Mouse (Mus musculus) left cerebral cortex, adult 9 months (tissue): ENCODE measurements around the gene Tcte1.

Experiments used
- DNase-seq, 2 experiments: peaks; one replicate each; pipeline ENCODE4 v3.0.0; 2022; ENCODE audit warnings: low spot score in 2 of 2

Tcte1 gene

DNA sequence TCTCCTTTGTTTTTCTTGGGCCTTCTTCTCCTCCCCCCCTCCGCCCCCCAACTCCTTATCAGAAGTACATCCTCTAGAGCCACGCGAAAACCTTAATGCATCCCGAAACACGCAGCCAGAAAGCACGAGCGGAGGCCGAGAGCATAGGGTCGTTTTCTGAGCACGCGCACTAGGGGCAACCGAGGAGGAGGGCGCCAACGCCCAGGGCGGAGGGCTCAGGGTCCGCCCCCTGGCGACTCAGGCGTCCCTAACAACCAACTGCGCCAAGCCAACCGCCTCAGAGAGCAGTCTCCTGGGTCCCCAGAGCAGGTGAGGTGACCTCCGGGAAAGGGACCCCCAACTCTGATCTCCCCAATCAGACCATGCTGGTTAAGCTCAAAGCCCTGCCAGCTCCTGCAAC lies at the start of gene Tcte1:
Gene Tcte1, plus strand, starts transcription at position 172 of the 400 bp plus-strand sequence.
- DNase-seq = no peak

DNA sequence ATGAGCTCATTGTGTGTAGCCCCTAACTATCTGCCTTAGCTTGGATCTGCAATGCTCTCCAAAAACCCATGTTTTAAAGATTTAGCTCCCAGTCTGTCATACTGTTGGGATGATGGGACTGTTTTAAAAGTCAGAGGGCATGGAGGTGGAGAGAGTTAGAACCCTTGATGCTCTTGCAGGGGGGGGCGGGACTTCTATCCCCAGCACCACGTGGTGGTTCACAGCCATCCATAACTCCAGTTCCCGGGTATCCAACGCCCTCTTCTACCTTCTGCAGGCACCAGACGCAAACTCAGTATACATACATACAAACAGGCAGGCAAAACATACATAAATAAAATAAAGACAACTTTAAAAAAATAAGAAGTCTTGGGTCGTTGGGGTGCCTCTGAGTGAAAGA lies 49.6 kb upstream of the Tcte1 start:
- DNase-seq = no peak

DNA sequence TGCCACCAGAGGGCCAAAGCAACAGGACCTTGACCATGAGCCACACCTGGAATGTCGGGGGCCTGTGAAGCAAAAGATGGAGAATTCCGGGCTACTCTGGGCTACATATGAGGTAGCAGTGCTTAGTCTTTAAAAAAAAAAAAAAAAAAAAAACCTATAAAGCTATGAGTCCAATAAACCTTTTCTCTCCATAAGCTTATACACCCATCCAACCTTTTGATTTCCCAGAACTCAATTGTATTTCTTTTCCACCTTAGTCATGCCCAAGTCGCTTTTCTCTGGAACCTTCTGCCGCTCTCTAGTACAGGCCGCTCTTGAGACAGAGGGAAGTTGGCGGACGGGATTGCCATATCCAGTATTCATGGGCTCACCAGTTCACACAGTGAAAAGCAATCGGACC lies 49.1 kb upstream of the Tcte1 start:
- DNase-seq = no peak

DNA sequence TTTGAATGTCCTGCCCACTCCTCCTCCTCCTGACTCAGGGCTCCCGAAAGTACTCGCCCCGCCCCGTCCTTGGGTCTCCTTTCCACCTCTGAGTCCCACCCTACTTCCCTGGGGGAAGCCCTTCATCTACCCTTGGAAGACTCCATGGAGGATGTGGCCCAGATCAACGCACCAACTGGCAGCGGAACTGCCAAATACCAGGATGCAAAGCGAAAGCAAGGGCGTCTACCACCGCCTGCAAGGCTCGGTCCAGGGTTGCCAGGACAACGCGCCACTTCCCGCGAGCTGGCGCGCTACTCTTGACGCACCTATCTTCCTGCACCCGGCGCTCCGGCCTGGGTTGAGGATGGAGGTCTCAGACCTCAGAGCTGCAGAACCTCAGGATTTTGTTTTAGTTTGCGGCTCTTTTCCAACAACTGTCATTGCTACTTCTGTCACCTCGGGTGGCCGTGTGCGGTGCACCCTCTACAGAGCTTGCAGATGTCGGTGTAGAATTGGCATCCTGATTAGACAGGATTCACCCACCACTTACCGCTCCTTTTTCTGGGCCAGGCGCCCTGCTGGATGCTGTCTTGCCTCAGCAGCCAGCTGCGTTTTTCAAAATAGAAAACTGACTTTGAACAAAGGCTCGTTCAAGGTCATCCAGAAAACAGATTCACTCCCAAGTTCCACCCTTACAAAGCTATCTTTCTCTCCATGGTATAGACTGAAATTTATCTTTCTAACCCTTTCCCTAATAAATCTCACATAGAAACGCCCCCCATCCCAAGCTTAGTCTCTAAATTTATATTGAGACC lies 48.4 kb upstream of the Tcte1 start, which contains the start of gene Spats1:
Gene Spats1, minus strand, starts transcription at position 747 of the 797 bp plus-strand sequence.
- DNase-seq = peak; percentile 76 to 87

DNA sequence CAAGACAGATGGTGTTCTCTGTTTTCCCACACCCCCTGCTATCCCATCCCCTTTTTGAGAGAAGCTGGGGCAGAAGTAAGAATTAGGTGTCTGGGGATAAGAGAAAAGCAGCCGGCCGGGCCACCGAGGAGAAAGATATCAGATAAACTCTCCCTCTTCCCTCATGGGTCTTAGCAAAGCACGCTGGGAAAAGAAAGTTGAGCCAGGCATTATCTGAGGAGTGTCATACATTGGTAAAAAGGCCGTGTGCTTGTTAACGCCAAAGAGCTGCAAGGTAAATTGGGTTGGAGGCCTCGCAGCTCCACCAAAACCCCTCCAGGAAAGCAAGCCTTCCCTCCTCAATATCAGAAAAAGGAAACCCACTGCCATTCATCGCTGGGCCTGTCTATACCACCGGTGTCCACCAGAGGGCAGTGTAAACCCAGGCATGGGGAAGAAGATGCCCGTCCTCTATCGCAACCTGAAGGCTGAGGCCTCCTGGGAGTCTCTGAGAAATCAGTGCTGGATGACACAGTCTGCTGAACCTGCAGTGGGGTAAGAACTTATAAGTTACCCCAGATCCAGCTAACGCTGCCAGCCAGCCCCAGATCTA lies 44.9 kb upstream of the Tcte1 start:
- peak in 1 of 2 experiments; percentile 89 for DNase-seq

DNA sequence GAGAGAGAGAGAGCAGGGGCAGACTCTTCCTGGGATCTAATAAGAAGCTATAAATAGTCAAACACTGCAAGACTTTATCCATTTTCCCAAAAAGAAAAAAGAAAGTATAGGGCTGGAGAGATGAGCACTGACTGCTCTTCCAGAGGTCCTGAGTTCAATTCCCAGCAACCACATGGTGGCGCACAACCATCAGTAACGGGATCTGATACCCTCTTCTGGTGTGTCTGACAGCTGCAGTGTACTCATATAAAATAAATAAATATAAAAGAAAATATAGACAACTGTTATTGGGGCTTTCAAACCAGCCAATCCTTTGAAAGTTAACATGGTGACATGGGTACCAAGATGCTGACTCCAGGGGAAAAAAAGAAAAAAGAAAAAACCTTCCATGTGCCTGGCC lies 42.8 kb upstream of the Tcte1 start:
- no peak for DNase-seq

DNA sequence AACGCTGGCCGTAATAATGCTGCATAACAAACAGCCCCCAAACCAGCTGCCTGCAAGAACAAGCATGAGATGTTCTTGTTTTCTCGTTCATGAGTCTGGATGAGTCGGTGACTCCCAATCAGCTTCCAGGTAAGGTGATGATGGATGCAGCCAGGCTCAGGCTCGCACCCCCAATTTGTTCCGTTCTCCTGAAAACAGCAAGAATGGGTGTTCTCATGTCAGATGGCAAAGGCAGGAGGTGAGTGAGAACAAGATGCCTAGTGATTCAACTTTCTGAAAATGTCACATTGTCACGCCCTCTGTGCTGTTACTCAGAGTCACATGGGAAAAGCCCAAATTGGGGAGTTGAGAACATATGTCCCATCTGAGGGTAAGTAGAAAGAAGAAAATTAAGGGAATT lies 37.7 kb upstream of the Tcte1 start:
- DNase-seq = peak in 1 of 2 experiments; percentile 37

DNA sequence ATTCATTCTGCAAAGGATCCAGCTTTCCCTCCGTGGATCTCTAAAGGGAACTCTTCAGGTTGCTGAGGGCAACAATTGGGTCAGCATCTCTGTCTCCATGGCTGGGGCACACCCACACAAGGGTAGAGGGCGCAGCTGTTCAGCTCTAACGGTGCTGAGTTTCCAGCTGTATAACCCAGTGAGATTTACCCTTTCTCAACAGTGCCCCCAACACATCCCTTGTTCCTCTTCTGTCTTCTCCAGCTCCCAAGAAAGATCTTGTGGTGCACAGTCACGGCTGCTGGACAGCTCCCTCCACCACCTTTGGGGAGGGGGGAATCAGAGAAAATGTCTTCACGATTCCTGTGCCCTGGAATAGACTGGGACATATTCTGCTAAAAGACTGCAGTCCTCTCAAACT lies 36.0 kb upstream of the Tcte1 start:
- no peak for DNase-seq

DNA sequence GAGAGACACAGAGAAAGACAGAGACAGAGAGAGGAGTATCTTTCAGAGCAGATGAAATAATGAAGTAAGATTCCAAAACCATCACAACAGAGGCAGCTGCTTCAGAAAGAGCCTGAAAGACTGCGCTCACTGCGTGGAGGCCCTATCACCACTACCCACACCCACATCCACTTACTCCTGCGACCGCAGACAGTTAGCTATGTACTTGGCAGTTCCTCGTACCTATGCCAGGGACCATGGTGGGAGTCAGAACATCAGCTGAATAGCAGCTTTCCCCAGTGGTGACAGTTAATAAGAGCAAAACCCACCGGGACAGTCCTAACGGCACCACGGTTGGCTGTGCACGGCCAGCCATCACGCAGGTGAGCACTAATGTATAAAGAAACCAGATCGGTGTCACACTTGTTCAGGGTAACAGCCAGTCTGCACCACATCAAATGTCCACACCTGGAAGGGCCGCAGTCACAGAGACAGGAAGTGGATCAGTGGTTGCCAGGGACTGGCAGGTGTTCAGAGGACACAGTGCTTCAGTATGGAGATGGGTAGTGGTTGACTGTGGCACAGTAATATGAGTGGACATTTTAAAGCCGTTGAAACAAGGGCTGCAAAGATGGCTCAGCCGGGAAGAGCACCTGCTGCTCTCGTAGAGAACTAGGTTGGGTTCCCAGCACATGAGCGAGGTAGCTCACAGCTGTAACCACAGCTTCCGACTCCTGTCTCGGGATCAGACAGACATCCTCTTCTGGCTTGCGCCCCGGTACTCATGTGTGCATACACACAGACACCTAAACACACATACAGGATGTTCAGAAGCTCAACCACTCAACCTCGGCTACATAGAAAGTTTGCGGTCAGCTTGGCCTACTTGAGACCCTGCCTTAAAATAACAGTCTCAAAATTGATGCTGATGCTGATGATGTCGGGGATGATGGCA lies 34.6 kb upstream of the Tcte1 start:
- no peak for DNase-seq

DNA sequence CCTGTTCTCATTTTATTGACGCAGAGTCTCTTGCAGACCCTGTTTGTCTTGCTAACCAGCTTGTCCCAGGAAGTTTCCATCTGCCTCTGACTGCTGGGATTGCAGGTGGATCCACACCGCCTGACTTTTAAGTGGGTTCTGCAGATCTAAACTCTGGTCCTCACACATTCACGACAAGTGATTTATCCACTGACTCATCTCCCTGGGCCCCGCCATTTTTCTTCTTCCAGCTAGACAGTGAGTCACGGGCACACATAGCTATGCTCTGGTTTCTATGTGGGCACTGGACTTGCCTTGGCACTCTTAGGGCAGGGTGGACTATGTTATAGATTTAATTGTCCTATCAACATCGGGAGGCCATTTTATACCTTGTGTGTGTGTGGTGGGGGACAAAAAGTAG lies 33.5 kb upstream of the Tcte1 start:
- no peak for DNase-seq

DNA sequence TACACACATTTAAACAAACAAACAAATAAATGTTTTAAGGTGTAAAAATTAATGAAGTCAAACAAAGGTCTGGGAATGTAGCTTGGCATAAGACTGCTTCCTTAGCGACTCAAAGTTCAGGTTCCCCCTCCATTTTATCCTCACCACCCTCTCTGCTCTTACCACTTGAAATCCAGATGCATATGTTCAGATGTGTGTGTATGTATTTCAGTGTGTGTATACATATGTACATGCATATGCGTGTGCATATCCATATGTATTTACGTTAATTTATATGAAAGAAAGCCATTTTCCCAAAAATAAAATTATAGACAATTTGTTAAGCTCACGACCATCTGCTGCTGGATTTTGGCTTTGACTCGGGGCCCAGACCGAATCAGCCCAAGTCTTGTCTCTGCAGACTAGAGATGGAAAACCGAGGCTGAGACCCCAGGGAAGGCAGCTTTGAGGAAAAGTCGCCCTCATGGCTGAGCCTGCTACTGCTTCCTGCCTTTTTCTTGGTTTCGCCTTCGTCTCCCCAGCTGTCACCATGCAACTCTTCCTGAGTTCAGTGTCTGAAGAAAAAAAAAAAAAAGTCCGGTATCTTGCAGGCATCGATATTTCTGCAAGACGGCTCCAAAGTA lies 32.6 kb upstream of the Tcte1 start:
- no peak for DNase-seq

DNA sequence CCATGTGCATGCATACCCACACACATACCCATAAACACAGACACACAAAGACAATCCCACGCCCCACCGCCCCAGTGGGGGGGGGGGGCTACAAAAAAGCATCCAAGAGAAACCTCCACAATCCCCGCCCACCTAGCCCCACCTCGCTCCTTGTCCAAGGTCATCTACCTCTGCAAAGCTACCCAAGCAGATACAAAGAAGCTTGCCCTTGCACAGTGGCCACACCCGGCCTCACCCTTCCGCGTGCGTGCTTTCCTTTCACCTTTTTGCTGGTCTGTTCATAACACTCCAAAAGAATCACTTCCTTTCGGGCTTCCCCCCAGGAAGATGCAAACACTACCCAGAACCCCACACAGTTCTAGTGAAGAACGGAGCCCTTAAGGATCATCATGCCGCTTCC lies 27.8 kb upstream of the Tcte1 start:
- no peak for DNase-seq

DNA sequence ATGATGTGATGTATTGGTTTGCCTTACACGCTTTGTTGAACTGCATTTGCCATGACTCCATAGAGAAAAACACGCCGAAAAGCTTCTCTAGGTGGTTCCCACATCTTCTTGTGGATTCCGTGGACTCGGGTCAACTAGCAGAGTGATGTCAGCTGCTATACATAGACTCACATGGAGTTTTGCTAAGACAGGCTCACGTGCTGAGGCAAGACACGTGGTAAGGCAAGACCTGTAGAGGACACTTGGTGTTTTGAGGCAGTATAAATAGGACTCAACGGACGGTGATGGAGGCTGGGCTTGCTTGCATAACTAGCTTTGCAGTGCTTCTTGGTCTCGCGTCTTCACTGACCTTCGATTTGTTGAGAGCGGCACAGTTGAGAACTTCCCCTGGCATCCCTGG lies 24.8 kb upstream of the Tcte1 start:
- DNase-seq = no peak

DNA sequence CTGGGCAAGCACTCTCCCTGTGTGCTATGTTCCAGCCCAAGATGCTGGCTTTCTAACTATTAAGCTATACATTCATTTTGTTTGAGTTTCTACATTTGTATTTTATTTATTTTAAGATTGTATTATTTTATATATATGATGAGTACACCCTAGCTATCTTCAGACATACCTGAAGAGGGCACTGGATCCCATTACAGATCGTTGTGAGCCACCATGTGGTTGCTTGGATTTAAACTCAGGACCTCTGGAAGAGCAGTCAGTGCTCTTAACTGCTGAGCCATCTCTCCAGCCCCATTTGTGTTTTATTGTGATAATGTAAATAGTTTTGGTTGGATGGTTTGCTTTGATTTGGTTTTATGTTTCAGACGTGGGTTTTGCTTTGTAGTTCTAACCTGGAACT lies 23.7 kb upstream of the Tcte1 start:
- no peak for DNase-seq

DNA sequence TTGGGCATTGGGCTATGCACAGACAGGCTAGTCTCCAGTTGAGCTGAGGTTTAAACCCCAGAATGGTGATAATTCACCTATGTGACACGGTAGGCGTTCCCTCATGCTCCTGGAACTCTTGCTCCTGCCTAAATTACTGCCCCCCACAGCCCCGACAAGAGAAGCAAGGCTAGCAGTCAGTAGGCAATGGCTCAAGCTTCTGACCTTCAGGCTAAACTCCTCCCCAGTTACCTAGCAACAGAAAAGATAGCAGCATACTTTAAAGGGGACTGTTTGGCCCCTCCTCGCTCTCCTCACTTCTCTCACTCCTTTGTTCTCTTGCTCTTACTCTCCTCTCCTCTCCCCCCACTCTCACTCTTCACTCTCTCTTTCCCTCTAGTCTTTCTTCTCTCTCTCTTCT lies 22.3 kb upstream of the Tcte1 start:
- no peak for DNase-seq

DNA sequence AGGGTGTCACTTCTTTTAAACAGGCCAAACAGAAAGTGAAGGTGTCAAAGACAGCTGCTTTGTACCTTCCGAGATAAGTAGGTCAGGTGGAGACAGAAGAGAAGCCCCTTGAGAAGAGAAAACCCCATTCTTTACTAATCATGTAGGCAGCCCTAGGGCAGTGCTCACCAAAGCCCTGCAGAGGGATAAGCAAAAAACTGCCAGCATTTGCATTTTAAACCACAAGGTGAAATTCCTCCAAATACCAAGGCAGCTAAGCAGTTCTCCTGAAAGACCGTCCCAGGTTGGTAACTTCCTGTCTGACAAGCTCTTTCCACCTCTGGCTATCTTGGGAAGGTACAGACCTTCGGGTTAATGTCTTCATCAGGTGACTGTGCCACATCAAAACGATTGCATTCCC lies 20.9 kb upstream of the Tcte1 start:
- no peak for DNase-seq

DNA sequence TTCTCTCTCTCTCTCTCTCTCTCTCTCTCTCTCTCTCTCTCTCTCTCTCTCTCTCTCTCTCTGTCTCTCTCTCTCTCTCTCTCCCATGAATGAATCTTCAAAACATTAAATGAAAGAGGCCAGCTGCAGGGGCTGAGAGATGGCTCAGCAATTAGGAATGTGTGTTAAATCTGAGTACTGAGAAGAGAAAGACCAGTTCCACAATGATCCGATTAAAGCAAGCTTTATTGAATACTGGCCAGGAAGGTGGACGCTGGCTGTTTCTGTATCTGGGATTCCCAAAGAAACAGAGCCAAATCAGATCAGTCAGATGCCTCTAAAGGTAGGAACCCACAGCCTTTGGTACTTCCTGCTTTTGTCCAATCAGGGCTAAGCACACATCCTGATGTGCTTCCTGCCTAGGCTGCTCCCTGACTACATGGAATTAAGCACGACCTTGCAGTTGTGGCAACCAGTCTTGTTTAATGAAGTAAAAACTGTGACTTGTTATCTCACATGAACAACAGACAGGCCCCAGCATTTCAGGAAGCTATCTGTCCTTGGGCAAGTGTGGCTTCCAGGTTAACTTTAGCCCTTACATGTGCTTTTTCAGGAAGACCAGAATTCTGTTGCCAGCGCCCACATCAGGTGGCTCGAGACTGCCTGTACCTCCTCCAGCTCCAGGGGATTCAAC lies 19.8 kb upstream of the Tcte1 start:
- DNase-seq = no peak

DNA sequence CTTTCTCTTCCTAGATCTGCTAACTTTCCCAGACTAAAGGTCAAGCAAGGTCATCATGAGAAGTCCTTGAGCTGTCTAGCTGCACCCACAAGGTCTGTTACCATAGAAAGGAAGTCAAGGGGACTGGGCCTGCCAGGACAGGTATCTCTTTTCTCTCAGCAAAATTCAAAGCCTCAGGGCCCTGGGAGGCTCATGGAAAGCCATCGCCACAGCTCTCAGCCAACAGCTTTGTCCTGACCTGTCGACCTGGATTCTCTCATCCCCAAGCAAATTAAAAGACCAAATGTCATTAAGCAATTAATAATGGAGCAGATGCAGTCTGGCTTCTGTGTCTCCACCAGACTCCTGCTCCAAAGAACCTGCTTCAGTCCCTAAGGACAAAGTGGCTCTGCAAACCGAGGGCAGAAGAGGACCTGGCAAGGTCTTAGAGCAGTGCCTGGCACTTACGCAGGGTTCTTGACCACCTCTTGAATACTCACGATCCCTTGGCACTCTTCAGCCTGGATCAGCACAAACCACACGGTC lies 17.2 kb upstream of the Tcte1 start:
- no peak for DNase-seq

DNA sequence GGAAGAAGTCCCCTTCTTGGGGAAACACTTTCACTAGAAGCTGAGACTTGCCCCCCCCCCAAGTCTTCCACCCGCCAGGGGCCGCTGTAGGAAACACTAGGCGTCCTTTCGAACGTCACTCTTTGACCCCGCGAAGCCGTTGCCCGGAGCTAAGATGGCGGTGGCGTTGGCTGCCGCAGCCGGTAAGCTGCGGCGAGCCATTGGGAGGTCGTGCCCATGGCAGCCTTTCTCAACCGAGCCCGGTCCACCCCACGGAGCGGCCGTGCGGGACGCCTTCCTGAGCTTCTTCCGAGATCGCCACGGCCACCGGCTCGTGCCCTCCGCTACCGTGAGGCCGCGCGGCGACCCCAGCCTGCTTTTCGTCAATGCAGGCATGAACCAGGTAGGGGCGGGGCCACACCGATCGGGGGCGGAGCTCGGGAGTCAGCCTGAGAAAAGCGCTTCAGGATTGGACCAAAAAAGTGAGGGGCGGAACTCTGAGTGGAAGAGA lies 16.5 kb upstream of the Tcte1 start, which contains the start of gene Aars2:
Gene Aars2, plus strand, starts transcription at position 142 of the 490 bp plus-strand sequence.
- peak; percentile 61 to 90 for DNase-seq

DNA sequence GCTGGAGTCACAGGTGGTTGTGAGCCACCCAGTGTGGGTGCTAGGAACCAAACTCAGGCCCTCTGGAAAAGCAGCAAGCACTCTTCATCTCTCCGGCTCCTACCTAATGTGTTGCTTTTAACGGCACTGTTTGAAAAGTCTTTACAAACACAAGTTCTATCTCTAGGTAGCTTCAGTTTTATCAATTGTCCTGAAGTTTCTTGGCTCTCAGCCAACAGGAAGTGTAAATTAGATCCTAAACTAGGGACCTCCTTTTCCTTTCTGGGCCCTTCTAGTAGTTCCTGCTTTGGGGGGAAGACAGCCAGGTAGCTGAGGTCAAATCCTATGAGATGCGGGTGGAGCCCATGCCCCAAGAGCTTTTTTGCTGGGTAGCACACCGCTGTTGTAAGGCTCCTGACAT lies 12.4 kb upstream of the Tcte1 start:
- DNase-seq = no peak

DNA sequence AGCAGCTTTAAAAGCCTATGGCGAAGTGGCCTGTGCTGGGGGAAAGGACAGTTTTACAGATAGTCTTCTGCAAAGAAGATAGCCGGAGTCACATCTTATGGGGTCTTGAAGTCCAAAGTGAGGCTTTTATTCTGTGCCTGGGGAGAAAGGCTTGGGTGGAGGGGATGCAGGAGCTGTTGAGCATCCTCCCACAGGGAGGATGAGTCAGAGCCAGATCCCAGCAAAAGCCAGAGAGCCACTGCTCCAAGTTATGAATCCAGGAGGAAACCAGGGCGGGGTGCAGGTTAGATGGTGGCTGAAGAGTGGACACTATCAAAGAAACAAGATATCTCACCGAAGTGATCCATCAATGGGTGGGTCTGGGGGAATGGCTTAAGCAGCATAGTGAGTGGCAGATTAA lies 11.5 kb upstream of the Tcte1 start:
- DNase-seq = no peak
